Mouse (Mus musculus): Measurements from ENCODE around the gene Usp19. TPM values are rescaled to one million over a fixed set of nuclear protein-coding genes. Genes with fewer than 3 reads are reported as not detected.
A peak's percentile ranks its signal among the peaks of the same experiment; 100 is the strongest.

Gene Usp19
- polyA plus RNA-seq, 1 experiment from 2014 or later, result 49.5 TPM

DNA sequence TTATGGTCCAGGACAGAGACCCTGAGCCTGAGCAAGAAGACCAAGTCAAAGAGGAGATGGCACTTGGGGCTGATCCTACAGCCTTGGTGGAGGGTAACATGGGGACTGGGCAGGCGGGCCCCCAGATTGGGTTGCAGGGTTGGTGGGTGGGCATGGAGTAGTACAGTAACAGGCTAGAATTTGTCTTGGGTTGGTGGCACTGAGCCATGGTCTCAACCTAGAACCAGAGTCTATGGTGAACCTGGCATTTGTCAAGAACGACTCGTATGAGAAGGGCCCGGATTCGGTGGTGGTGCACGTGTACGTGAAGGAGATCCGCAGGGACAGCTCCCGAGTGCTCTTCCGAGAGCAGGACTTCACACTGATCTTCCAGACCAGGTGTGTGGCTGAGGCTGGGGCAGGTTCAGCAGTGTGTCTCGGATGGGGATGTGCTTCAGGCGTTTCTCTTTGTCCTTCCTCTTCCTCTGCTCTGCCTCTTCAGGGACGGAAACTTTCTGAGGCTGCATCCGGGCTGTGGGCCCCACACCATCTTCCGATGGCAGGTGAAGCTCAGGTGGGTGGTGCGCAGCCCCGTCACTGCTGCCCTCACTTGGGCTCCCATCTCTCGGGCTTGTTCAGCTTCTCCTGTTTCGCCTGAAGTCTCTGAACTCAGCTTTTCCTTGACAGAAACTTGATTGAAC is 3.9 kb downstream of the Usp19 start:
- no peak for ATAC-seq (ENCODE audit: insufficient number of reproducible peaks, insufficient read depth, low FRiP score, low read depth)
- no peak overlapping the region for H3K4me2 ChIP-seq (replicated peaks; ENCODE audit: low read depth, low read length)
- H3K9ac ChIP-seq (replicated peaks; ENCODE audit: low read depth, low read length), result no peak overlapping the region
- H3K4me3 ChIP-seq (ENCODE audit: low read depth, low read length), result no peak overlapping the region
- H3K27ac ChIP-seq (ENCODE audit: low read length), result no peak overlapping the region
- H3K36me3 ChIP-seq (ENCODE audit: control insufficient read depth, insufficient read depth, low read length), result peaks cover 76% of the 10 kb centered on the region
- H3K4me1 ChIP-seq (ENCODE audit: control insufficient read depth, insufficient read depth, low read length), result peaks cover 13% of the 10 kb centered on the region; the same call in 1 of the 2 replicates
- 94% methylated on average over 19 of the region's 19 CpGs for WGBS
- H3K27me3 ChIP-seq (ENCODE audit: control insufficient read depth, insufficient read depth, low read length), result no peaks in the 10 kb centered on the region
- no peaks in the 10 kb centered on the region for H3K9me3 ChIP-seq (ENCODE audit: control insufficient read depth, low read depth, low read length)

DNA sequence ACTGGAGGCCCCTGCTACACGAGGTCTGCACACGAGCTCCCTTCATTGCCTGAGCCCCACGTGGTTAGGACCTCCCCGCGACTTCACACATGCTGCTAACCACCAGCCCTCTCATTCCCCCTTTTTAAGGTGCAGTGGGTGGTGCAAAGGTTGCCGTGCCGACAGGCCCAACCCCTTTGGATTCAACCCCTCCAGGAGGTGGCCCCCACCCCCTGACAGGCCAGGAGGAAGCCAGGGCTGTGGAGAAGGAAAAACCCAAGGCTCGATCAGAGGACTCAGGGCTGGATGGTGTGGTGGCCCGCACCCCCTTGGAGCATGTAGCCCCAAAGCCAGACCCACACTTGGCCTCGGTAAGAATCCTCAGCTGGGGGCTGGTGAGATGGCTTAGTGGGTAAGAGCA is 4.5 kb downstream of the Usp19 start:
- ATAC-seq (ENCODE audit: insufficient number of reproducible peaks, insufficient read depth, low FRiP score, low read depth), result no peak
- 85% methylated on average over 10 of the region's 10 CpGs for whole genome bisulfite sequencing

DNA sequence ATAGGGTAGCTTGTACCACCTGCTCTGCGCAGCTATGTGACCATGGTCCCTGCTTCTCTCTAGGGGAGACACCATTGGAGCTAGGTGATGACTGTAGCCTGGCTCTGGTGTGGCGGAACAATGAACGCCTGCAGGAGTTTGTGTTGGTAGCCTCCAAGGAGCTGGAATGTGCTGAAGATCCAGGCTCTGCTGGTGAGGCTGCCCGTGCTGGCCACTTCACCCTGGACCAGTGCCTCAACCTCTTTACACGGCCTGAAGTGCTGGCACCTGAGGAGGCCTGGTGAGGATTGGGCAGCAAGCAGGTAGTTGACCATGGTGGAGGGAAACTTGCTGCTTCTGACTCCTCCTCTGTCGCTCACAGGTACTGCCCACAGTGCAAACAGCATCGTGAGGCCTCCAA is 8.8 kb downstream of the Usp19 start:
- Histone ChIP-seq H3K27ac (ENCODE audit: low read length) (no peak overlapping the region), H3K9me3 (ENCODE audit: control insufficient read depth, low read depth, low read length) (no peaks in the 10 kb centered on the region), H3K27me3 (ENCODE audit: control insufficient read depth, insufficient read depth, low read length) (no peaks in the 10 kb centered on the region), H3K4me3 (ENCODE audit: low read depth, low read length) (no peak overlapping the region), H3K4me2 (replicated peaks; ENCODE audit: low read depth, low read length) (no peak overlapping the region), H3K4me1 (ENCODE audit: control insufficient read depth, insufficient read depth, low read length) (no peaks in the 10 kb centered on the region), H3K9ac (replicated peaks; ENCODE audit: low read depth, low read length) (no peak overlapping the region), H3K36me3 (ENCODE audit: control insufficient read depth, insufficient read depth, low read length) (peaks cover 84% of the 10 kb centered on the region)
- WGBS, result 94% methylated on average over 7 of the region's 7 CpGs
- ATAC-seq (ENCODE audit: insufficient number of reproducible peaks, insufficient read depth, low FRiP score, low read depth), result no peak

More for the DNA sequence above, 4.5 kb downstream of the Usp19 start:
- Histone ChIP-seq H3K4me2 (replicated peaks; ENCODE audit: low read depth, low read length) (no peak overlapping the region), H3K9me3 (ENCODE audit: control insufficient read depth, low read depth, low read length) (no peaks in the 10 kb centered on the region), H3K27me3 (ENCODE audit: control insufficient read depth, insufficient read depth, low read length) (no peaks in the 10 kb centered on the region), H3K36me3 (ENCODE audit: control insufficient read depth, insufficient read depth, low read length) (peaks cover 76% of the 10 kb centered on the region), H3K4me1 (ENCODE audit: control insufficient read depth, insufficient read depth, low read length) (peaks cover 10% of the 10 kb centered on the region; the same call in 1 of the 2 replicates), H3K9ac (replicated peaks; ENCODE audit: low read depth, low read length) (no peak overlapping the region), H3K4me3 (ENCODE audit: low read depth, low read length) (no peak overlapping the region), H3K27ac (ENCODE audit: low read length) (no peak overlapping the region)

DNA sequence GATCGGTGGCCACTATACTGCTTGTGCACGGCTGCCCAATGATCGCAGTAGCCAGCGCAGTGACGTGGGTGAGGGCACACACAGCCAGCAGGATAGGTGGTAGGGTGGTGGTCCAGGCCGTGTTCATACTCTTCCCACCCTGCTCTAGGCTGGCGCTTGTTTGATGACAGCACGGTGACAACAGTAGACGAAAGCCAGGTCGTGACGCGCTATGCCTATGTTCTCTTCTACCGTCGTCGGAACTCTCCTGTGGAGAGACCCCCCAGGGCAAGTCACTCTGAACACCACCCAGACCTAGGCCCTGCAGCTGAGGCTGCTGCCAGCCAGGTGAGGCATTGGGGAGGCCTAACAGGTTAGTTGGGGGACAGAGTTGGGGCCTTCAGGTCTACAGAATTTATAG is 9.5 kb downstream of the Usp19 start:
- no peak overlapping the region for H3K4me3 ChIP-seq (ENCODE audit: low read depth, low read length)
- H3K4me2 ChIP-seq (replicated peaks; ENCODE audit: low read depth, low read length), result no peak overlapping the region
- no peak overlapping the region for H3K27ac ChIP-seq (ENCODE audit: low read length)
- no peak for ATAC-seq (ENCODE audit: insufficient number of reproducible peaks, insufficient read depth, low FRiP score, low read depth)
- H3K9ac ChIP-seq (replicated peaks; ENCODE audit: low read depth, low read length), result no peak overlapping the region
- no peaks in the 10 kb centered on the region for H3K27me3 ChIP-seq (ENCODE audit: control insufficient read depth, insufficient read depth, low read length)
- H3K9me3 ChIP-seq (ENCODE audit: control insufficient read depth, low read depth, low read length), result no peaks in the 10 kb centered on the region
- H3K4me1 ChIP-seq (ENCODE audit: control insufficient read depth, insufficient read depth, low read length), result no peaks in the 10 kb centered on the region
- WGBS, result 93% methylated on average over 15 of the region's 15 CpGs
- peaks cover 77% of the 10 kb centered on the region for H3K36me3 ChIP-seq (ENCODE audit: control insufficient read depth, insufficient read depth, low read length)

DNA sequence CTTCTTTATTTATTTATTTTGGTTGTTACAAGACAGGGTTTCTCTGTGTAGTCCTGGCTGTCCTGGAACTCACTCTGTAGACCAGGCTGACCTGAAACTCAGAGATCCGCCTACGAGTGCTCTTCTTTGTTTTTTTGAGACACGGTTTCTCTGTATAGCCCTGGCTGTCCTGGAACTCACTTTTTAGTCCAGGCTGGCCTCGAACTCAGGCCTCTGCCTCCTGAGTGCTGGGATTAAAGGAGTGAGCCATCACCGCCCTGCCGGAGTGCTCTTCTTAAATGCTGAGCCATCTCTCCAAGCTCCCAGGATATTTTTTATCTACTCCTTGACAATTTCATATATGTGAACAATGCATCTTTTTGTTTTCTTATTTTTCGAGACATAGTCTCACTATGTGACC is 16.5 kb downstream of the Usp19 start:
- no peak for ATAC-seq (ENCODE audit: insufficient number of reproducible peaks, insufficient read depth, low FRiP score, low read depth)
- 84% methylated on average over 7 of the region's 7 CpGs for WGBS
- H3K9me3 ChIP-seq (ENCODE audit: control insufficient read depth, low read depth, low read length), result no peaks in the 10 kb centered on the region
- H3K9ac ChIP-seq (replicated peaks; ENCODE audit: low read depth, low read length), result no peak overlapping the region
- H3K27me3 ChIP-seq (ENCODE audit: control insufficient read depth, insufficient read depth, low read length), result no peaks in the 10 kb centered on the region
- H3K36me3 ChIP-seq (ENCODE audit: control insufficient read depth, insufficient read depth, low read length), result peaks cover 32% of the 10 kb centered on the region
- peak overlapping the region; percentile 57; the same call in 1 of the 2 replicates for H3K4me3 ChIP-seq (ENCODE audit: low read depth, low read length)
- peak overlapping the region; percentile 61; the same call in 1 of the 2 replicates for H3K27ac ChIP-seq (ENCODE audit: low read length)
- H3K4me2 ChIP-seq (replicated peaks; ENCODE audit: low read depth, low read length), result peak overlapping the region; percentile 87
- peaks cover 8% of the 10 kb centered on the region for H3K4me1 ChIP-seq (ENCODE audit: control insufficient read depth, insufficient read depth, low read length)

DNA sequence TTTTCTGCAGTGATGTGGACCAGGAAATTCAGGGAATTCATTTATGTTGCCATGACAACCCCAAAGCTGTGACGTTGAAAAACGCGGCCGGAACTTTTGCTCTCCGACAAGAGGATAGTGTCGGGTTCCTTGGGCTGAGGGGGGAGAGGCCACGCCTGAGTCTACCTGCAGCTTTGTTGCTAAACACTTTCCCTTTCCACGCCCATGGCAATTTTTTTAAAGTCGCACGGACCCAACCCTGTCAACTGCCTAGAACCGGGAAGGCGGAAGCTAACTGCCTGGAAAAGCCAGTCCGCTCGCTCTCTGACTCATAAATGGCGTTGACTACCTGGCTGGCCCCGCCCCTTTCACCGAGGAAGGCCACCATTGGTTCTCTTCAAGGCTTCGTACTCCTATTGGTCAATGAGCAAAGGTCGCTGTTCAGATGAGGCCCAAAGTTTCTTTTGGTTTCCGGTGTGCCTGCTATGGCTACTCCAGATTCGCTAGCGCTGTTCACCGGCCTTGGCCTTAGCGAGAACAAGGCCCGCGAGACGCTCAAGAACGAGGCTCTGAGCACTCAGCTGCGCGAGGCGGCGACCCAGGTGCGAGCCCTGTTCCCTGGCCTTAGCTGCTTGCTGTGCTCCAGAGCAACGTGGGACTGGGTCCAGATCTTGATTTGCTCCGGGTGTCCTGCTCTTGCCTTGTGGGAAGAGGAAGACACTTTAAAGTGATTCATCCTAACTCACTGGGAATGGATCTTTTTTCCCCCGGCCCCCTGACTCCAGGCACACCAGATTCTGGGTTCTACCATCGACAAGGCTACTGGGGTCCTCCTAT is 17.4 kb downstream of the Usp19 start, which contains the start of gene Qars:
Gene Qars, plus strand, starts transcription at position 88 of the 816 bp plus-strand sequence.
- Histone ChIP-seq H3K9ac (replicated peaks; ENCODE audit: low read depth, low read length) (peak within 1 kb of the TSS; percentile 81), H3K4me1 (ENCODE audit: control insufficient read depth, insufficient read depth, low read length) (peaks cover 8% of the 10 kb centered on the region), H3K4me3 (ENCODE audit: low read depth, low read length) (peak within 1 kb of the TSS; percentile 57), H3K4me2 (replicated peaks; ENCODE audit: low read depth, low read length) (peak within 1 kb of the TSS; percentile 87), H3K9me3 (ENCODE audit: control insufficient read depth, low read depth, low read length) (no peaks in the 10 kb centered on the region), H3K27me3 (ENCODE audit: control insufficient read depth, insufficient read depth, low read length) (no peaks in the 10 kb centered on the region), H3K36me3 (ENCODE audit: control insufficient read depth, insufficient read depth, low read length) (peaks cover 34% of the 10 kb centered on the region), H3K27ac (ENCODE audit: low read length) (peak within 1 kb of the TSS; percentile 61)
- under 1% methylated on average over 37 of the region's 37 CpGs for WGBS
- ATAC-seq (ENCODE audit: insufficient number of reproducible peaks, insufficient read depth, low FRiP score, low read depth), result peak; percentile 96

DNA sequence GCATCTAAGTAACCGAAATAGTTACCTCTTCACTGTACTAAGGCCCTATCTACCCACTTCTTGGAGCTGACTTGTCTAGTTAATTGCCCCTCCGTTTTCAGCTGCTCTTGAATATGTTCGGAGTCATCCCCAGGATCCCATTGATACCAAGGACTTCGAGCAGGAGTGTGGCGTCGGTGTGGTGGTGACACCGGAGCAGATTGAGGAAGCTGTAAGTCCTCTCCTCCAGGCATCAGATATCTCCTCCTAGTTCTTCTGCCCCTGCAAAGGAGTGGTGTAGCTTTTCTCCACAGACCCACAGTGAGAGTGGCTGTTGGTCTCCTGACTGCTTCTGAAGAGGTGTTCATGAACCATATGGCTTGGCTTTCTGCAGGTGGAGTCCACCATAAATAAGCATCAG is 18.4 kb downstream of the Usp19 start:
- ATAC-seq (ENCODE audit: insufficient number of reproducible peaks, insufficient read depth, low FRiP score, low read depth), result no peak
- no peaks in the 10 kb centered on the region for H3K9me3 ChIP-seq (ENCODE audit: control insufficient read depth, low read depth, low read length)
- peak overlapping the region; percentile 87 for H3K4me2 ChIP-seq (replicated peaks; ENCODE audit: low read depth, low read length)
- H3K4me3 ChIP-seq (ENCODE audit: low read depth, low read length), result peak overlapping the region; percentile 57
- H3K36me3 ChIP-seq (ENCODE audit: control insufficient read depth, insufficient read depth, low read length), result peaks cover 43% of the 10 kb centered on the region
- no peak overlapping the region for H3K27ac ChIP-seq (ENCODE audit: low read length)
- H3K27me3 ChIP-seq (ENCODE audit: control insufficient read depth, insufficient read depth, low read length), result no peaks in the 10 kb centered on the region
- WGBS, result 84% methylated on average over 7 of the region's 7 CpGs
- H3K9ac ChIP-seq (replicated peaks; ENCODE audit: low read depth, low read length), result peak overlapping the region; percentile 81
- peaks cover 8% of the 10 kb centered on the region for H3K4me1 ChIP-seq (ENCODE audit: control insufficient read depth, insufficient read depth, low read length)

DNA sequence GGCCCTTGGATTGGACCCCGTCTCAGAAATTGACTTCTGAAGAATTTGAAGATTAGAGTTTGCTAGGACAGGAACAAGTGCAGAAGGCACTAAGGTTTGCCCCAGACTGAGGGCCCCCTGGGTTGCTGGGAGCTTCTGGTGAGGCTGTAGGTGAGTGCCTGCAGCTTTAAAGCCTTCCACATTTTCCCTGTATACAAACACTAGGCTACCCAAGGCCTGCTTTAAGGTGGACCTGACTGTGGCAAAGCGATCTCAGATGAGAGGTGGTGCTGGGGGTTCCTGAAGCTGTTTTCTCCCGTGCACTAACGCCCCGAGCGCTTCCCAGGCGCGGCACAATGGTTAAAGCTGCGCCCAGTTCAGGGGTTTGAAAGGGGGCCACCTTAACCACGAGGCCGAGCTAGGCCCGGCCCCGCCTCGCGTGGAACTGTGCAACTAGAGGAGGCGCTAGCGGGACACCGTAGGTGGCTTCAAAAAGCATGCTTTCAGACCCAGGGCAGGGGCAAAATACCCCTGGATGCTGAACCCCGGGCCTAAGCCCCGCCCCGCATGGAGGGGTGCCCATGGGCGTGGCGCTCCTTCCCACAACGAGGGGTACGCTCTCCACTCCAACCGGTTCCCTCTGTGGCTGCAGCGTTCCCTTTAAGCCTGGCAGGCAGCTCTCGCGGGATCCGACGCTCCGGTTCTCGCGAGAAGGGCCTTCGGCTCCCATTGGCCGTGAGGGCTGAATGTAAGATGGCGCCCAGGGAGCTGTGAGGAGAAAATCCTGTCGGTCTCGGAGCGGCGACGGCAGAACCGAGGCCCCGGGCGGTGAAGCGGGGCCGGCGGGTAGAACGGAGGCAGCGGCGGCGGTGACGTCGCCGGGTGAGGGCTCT is 26.2 kb downstream of the Usp19 start, which contains the start of gene Qrich1:
Gene Qrich1, plus strand, starts transcription at position 427 of the 872 bp plus-strand sequence.
- ATAC-seq (ENCODE audit: insufficient number of reproducible peaks, insufficient read depth, low FRiP score, low read depth), result peak; percentile 96
- Histone ChIP-seq H3K27ac (ENCODE audit: low read length) (peak within 1 kb of the TSS; percentile 99), H3K27me3 (ENCODE audit: control insufficient read depth, insufficient read depth, low read length) (no peaks in the 10 kb centered on the region), H3K4me2 (replicated peaks; ENCODE audit: low read depth, low read length) (peak within 1 kb of the TSS; percentile 75), H3K4me3 (ENCODE audit: low read depth, low read length) (peak within 1 kb of the TSS; percentile 72), H3K9me3 (ENCODE audit: control insufficient read depth, low read depth, low read length) (no peaks in the 10 kb centered on the region), H3K4me1 (ENCODE audit: control insufficient read depth, insufficient read depth, low read length) (peaks cover 11% of the 10 kb centered on the region), H3K9ac (replicated peaks; ENCODE audit: low read depth, low read length) (peak within 1 kb of the TSS; percentile 95), H3K36me3 (ENCODE audit: control insufficient read depth, insufficient read depth, low read length) (peaks cover 50% of the 10 kb centered on the region)
- under 1% methylated on average over 55 of the region's 55 CpGs for WGBS

All from stomach, embryonic 14.5 days (tissue).